Mouse (Mus musculus): ENCODE data around the gene Mettl27.

- TF ChIP-seq CTCF (IDR thresholded peaks at IDR 0.05; ENCODE audit: insufficient read depth, low read length) (no peak), POLR2A (IDR thresholded peaks at IDR 0.05; ENCODE audit: borderline replicate concordance, extremely low read depth, low read depth, low read length) (no peak)
Observed at GRCm38 (mm10) chr5:134934666-134935065, 2.5 kb downstream of the Mettl27 start.
